Mouse (Mus musculus) CH12.LX (cell line): Measurements from ENCODE around the gene Pafah1b2. TPM values are rescaled to one million over a fixed set of nuclear protein-coding genes. Genes with fewer than 3 reads are reported as not detected.

Experiments
- DNase-seq: peaks from one replicate; pipeline ENCODE4 v3.0.0-alpha.2; 2013; ENCODE audit errors: extremely low read depth
- H3K27ac ChIP-seq: 2 replicates; pipeline ENCODE4 v1.5.1; 2012; ENCODE audit warnings: low read depth, mild to moderate bottlenecking, control low read depth, moderate library complexity; ENCODE audit not compliant: insufficient read depth
- H3K27me3 ChIP-seq: replicated peaks from 2 replicates; pipeline ENCODE3; 2012; ENCODE audit warnings: inconsistent platforms
- H3K36me3 ChIP-seq, 2 experiments: replicated peaks in 1 of 2; 2 replicates each; pipeline versions ENCODE3 to v1.6.1; 2012; ENCODE audit warnings: inconsistent platforms in 1 of 2, low read length in 1 of 2, mild to moderate bottlenecking in 1 of 2, mixed read lengths in 1 of 2, moderate library complexity in 1 of 2; ENCODE audit not compliant: control insufficient read depth in 1 of 2, insufficient read depth in 1 of 2
- H3K4me1 ChIP-seq, 2 experiments: 2 replicates each; pipeline ENCODE4 v1.6.1; 2012; ENCODE audit warnings: inconsistent platforms in 1 of 2, moderate library complexity in 1 of 2; ENCODE audit not compliant: insufficient read depth in 2 of 2, control insufficient read depth in 1 of 2
- H3K4me2 ChIP-seq: 2 replicates; pipeline ENCODE4 v1.6.1; 2012; ENCODE audit warnings: low read depth, mild to moderate bottlenecking, control low read depth; ENCODE audit not compliant: poor library complexity, insufficient read depth, severe bottlenecking
- H3K4me3 ChIP-seq, 3 experiments: fragments of 150-350 bp in 1 of 3; sonication (generic) in 1 of 3; replicated peaks in 1 of 3; 2 replicates each; pipeline versions ENCODE3 to v1.5.1; 2011 to 2012; ENCODE audit warnings: low read depth in 2 of 3, low read length in 2 of 3, mild to moderate bottlenecking in 2 of 3, moderate library complexity in 2 of 3, control low read depth in 1 of 3, improper control_type of control experiment in 1 of 3, inconsistent platforms in 1 of 3, mixed read lengths in 1 of 3; ENCODE audit not compliant: poor library complexity in 1 of 3
- H3K79me2 ChIP-seq: replicated peaks from 2 replicates; pipeline ENCODE4 v1.6.1; 2012; ENCODE audit warnings: mild to moderate bottlenecking, moderate library complexity; ENCODE audit not compliant: control insufficient read depth, poor library complexity, insufficient read depth, severe bottlenecking; ENCODE audit errors: extremely low read depth
- H3K9ac ChIP-seq: 2 replicates; pipeline ENCODE4 v1.6.1; 2012; ENCODE audit warnings: low read depth, mild to moderate bottlenecking, control low read depth, moderate library complexity; ENCODE audit not compliant: insufficient read depth
- H3K9me3 ChIP-seq: replicated peaks from 2 replicates; pipeline ENCODE3; 2012; ENCODE audit warnings: low read length, inconsistent platforms, mixed read lengths
- BHLHE40 ChIP-seq: IDR thresholded peaks from 2 replicates; pipeline ENCODE4 v1.6.1; 2011; ENCODE audit warnings: mild to moderate bottlenecking, low read depth, low read length, improper control_type of control experiment
- CTCF ChIP-seq, 2 experiments: IDR thresholded peaks in 1 of 2; conservative IDR thresholded peaks in 1 of 2; 2 replicates each; pipeline ENCODE4 v1.5.1; 2011 to 2012; ENCODE audit warnings: low read depth in 2 of 2, low read length in 2 of 2, improper control_type of control experiment in 1 of 2, inconsistent platforms in 1 of 2, mild to moderate bottlenecking in 1 of 2, moderate library complexity in 1 of 2
- E2F4 ChIP-seq: IDR thresholded peaks from 2 replicates; pipeline ENCODE4 v1.6.1; 2011; ENCODE audit warnings: low read depth, low read length, improper control_type of control experiment; ENCODE audit not compliant: insufficient replicate concordance
- ELF1 ChIP-seq: IDR thresholded peaks from 2 replicates; pipeline ENCODE4 v1.6.1; 2014; ENCODE audit warnings: low read depth, mild to moderate bottlenecking, inconsistent platforms, low read length, improper control_type of control experiment
- GABPA ChIP-seq: IDR thresholded peaks from 2 replicates; pipeline ENCODE4 v1.6.1; 2012; ENCODE audit warnings: low read depth, low read length, improper control_type of control experiment, inconsistent platforms; ENCODE audit not compliant: insufficient replicate concordance
- HCFC1 ChIP-seq: IDR thresholded peaks from 2 replicates; pipeline ENCODE4 v1.6.1; 2012; ENCODE audit warnings: low read depth, mild to moderate bottlenecking, inconsistent platforms, low read length, improper control_type of control experiment
- KAT2A ChIP-seq: IDR thresholded peaks from 2 replicates; pipeline ENCODE4 v1.6.1; 2012; ENCODE audit warnings: low read length, improper control_type of control experiment, inconsistent platforms; ENCODE audit not compliant: insufficient replicate concordance
- MAX ChIP-seq: IDR thresholded peaks from 2 replicates; pipeline ENCODE4 v1.6.1; 2011; ENCODE audit warnings: low read length, improper control_type of control experiment
- MAZ ChIP-seq: IDR thresholded peaks from 2 replicates; pipeline ENCODE4 v1.6.1; 2012; ENCODE audit warnings: low read depth, mild to moderate bottlenecking, inconsistent platforms, low read length, improper control_type of control experiment, moderate library complexity
- MYC ChIP-seq: IDR thresholded peaks from 2 replicates; pipeline ENCODE4 v1.6.1; 2011; ENCODE audit warnings: low read depth, mild to moderate bottlenecking, improper control_type of control experiment, low read length
- PAX5 ChIP-seq: IDR thresholded peaks from 2 replicates; pipeline ENCODE4 v1.6.1; 2012; ENCODE audit warnings: low read length, inconsistent platforms, mixed read lengths
- POLR2A ChIP-seq: IDR thresholded peaks from 2 replicates; pipeline ENCODE4 v1.6.1; 2011; ENCODE audit warnings: low read depth, mild to moderate bottlenecking, improper control_type of control experiment, low read length
- POLR2AphosphoS2 ChIP-seq: IDR thresholded peaks from 2 replicates; pipeline ENCODE4 v1.6.1; 2011; ENCODE audit warnings: low read depth, low read length, improper control_type of control experiment
- RAD21 ChIP-seq: IDR thresholded peaks from 2 replicates; pipeline ENCODE4 v1.6.1; 2011; ENCODE audit warnings: low read depth, mild to moderate bottlenecking, low read length, improper control_type of control experiment, moderate library complexity
- RCOR1 ChIP-seq: conservative IDR thresholded peaks from 2 replicates; pipeline ENCODE4 v1.6.1; 2012; ENCODE audit warnings: low read depth, mild to moderate bottlenecking, inconsistent platforms, low read length, improper control_type of control experiment
- SMC3 ChIP-seq: IDR thresholded peaks from 2 replicates; pipeline ENCODE4 v1.6.1; 2011; ENCODE audit warnings: low read depth, low read length, improper control_type of control experiment
- TCF12 ChIP-seq: IDR thresholded peaks from 2 replicates; pipeline ENCODE4 v1.6.1; 2014; ENCODE audit warnings: low read depth, mild to moderate bottlenecking, inconsistent platforms, low read length, improper control_type of control experiment
- UBTF ChIP-seq: IDR thresholded peaks from 2 replicates; pipeline ENCODE4 v1.6.1; 2012; ENCODE audit warnings: low read depth, mild to moderate bottlenecking, inconsistent platforms, low read length, improper control_type of control experiment, moderate library complexity
- USF1 ChIP-seq: IDR thresholded peaks from 2 replicates; pipeline ENCODE4 v1.6.1; 2014; ENCODE audit warnings: low read depth, mild to moderate bottlenecking, inconsistent platforms, low read length, improper control_type of control experiment
- ZC3H11A ChIP-seq: IDR thresholded peaks from 2 replicates; pipeline ENCODE4 v1.6.1; 2012; ENCODE audit warnings: low read depth, mild to moderate bottlenecking, inconsistent platforms, low read length, improper control_type of control experiment
- ZKSCAN1 ChIP-seq: IDR thresholded peaks from 2 replicates; pipeline ENCODE4 v1.6.1; 2012; ENCODE audit warnings: low read depth, inconsistent platforms, low read length, improper control_type of control experiment, borderline replicate concordance
- dilution Hi-C: fragments of 300-500 bp; cut with MboI; formaldehyde crosslinking; loops from 2 replicates; pipeline ENCODE4 v1.14.3; 2020; ENCODE audit warnings: low sequenced_read_pairs; ENCODE audit not compliant: extremely low pct_unique_long_range_greater_than_20kb, extremely low pct_ligation_motif_present
- in situ Hi-C: fragments of 300-500 bp; cut with MboI; formaldehyde crosslinking; loops from 3 replicates; pipeline ENCODE4 v1.14.3; 2019; ENCODE audit warnings: low sequenced_read_pairs, low pct_ligation_motif_present, low pct_unique_long_range_greater_than_20kb, mixed read lengths
- polyA plus RNA-seq: library from polyadenylated mRNA; unstranded; fragments of >175 nt; gene quantifications from 2 replicates; pipeline ENCODE4 v1.2.1, GENCODE M21; 2012; ENCODE audit warnings: low read depth; ENCODE audit not compliant: insufficient read length
- total RNA-seq, 2 experiments: library from RNA; depleted of rRNA; stranded (reverse); fragments of 300-350 nt in 1 of 2; fragments of >200 nt in 1 of 2; gene quantifications; 2 replicates each; pipeline ENCODE4 v1.2.3; 2012 to 2014

Pafah1b2 gene
- total and polyA plus RNA-seq, 3 experiments, result 94.8 to 122 (median 109) TPM

- Histone ChIP-seq H3K4me2 (no peak overlapping the region), H3K9me3 (no peaks in the 10 kb centered on the region), H3K4me1 (peaks cover 5 to 35% of the 10 kb centered on the region in 2 experiments; a peak in 3 of 4 replicates), H3K27me3 (no peaks in the 10 kb centered on the region), H3K9ac (no peak overlapping the region), H3K4me3 (no peak overlapping the region), H3K79me2 (peaks cover 61% of the 10 kb centered on the region), H3K36me3 (peaks cover 34 to 82% of the 10 kb centered on the region in 2 experiments), H3K27ac (no peak overlapping the region)
- in situ Hi-C loops (no loop called here), dilution Hi-C loops (no loop called here)
- TF ChIP-seq CTCF (conservative IDR thresholded peaks at IDR 0.05 in 1 of 2, IDR thresholded peaks at IDR 0.05 in 1 of 2; ENCODE audit: low read depth in 2 of 2, low read length in 2 of 2) (peak in 1 of 2 experiments; percentile 52; a peak in 2 of 4 replicates), GABPA (no peak), MYC (peak; percentile 37; the same call in 1 of the 2 replicates), HCFC1 (no peak), RAD21 (peak; percentile 37), E2F4 (no peak), POLR2AphosphoS2 (no peak), SMC3 (peak; percentile 28), RCOR1 (no peak), MAZ (no peak), UBTF (no peak), MAX (no peak), ZC3H11A (no peak), BHLHE40 (no peak), KAT2A (no peak), ELF1 (no peak), ZKSCAN1 (no peak)
- DNase-seq, result no peak
Observed at GRCm38 (mm10) chr9:45976884-45977283, 35.6 kb downstream of the Pafah1b2 start.

GRCm38 (mm10) chr9:45963577-45963976, 48.9 kb downstream of the Pafah1b2 start:
- H3K36me3 ChIP-seq, result peaks cover 49 to 88% of the 10 kb centered on the region in 2 experiments
- DNase-seq, result no peak
- no peak overlapping the region for H3K4me2 ChIP-seq
- H3K27me3 ChIP-seq, result no peaks in the 10 kb centered on the region
- H3K27ac ChIP-seq, result no peak overlapping the region
- no peak overlapping the region for H3K9ac ChIP-seq
- in situ Hi-C loops, result no loop called here
- dilution Hi-C loops, result no loop called here
- H3K9me3 ChIP-seq, result no peaks in the 10 kb centered on the region
- no peaks in the 10 kb centered on the region for H3K79me2 ChIP-seq
- no peak overlapping the region for H3K4me3 ChIP-seq
- TF ChIP-seq POLR2A, result no peak
- no peak for TF ChIP-seq ZKSCAN1
- TF ChIP-seq HCFC1, result no peak
- TF ChIP-seq PAX5, result no peak
- TF ChIP-seq MYC, result no peak
- no peak for TF ChIP-seq ELF1
- no peak for TF ChIP-seq CTCF (conservative IDR thresholded peaks at IDR 0.05 in 1 of 2, IDR thresholded peaks at IDR 0.05 in 1 of 2; ENCODE audit: low read depth in 2 of 2, low read length in 2 of 2)
- no peak for TF ChIP-seq TCF12
- no peak for TF ChIP-seq MAZ
- TF ChIP-seq USF1, result no peak
- H3K4me1 ChIP-seq, result peaks cover 2 to 53% of the 10 kb centered on the region in 2 experiments; a peak in 3 of 4 replicates
